Mouse (Mus musculus) stomach, postnatal 0 days (tissue): ENCODE data around the gene Nptx1.

Source experiments
- CTCF ChIP-seq: IDR thresholded peaks from 2 replicates; pipeline ENCODE4 v1.5.1; 2016; ENCODE audit warnings: antibody characterized with exemption, low read depth, mild to moderate bottlenecking, moderate library complexity
- EP300 ChIP-seq: optimal IDR thresholded peaks from 2 replicates; pipeline ENCODE3; 2016; ENCODE audit warnings: antibody characterized with exemption

DNA sequence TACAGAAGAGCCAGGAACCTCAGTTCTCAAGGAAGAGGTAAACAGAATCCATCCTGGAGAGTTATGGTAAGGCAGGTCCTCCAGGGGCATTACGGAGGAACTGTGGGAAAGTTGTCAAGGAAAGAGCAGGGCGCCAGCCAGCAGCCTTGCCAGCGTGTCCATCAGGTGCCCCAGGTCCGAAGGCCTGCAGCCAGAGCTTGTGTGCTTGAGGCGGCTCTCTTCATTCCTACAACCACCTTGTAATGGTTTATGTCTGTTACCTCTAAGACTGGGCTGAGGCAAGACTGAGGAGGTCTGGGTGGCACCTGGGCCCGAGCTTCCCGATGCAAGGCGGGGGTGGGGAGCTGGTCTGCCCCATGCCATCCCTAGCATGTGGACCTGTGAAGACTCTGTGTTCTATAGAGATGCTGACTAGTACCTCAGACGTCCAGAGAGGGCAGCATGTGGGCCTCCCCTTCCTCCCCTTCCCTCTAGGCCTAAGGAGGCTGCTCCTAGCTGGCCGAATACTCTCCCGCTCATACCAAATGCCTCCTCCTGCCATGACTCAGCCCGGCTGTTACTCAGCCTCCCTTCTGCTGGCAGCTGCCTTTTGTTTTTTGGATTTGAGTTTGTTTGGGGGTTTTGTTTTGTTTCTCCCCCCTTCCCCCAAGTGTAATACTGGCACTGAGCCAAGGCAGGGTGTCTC lies 30.7 kb downstream of the Nptx1 start:
- TF ChIP-seq EP300, result no peak
- TF ChIP-seq CTCF, result peak; percentile 56
